Mouse (Mus musculus) midbrain, embryonic 10.5 days (tissue): ENCODE results near the gene Prps1l1. TPM values are rescaled to one million over a fixed set of nuclear protein-coding genes. Genes with fewer than 3 reads are reported as not detected.

Experiments used
- DNase-seq: peaks from one replicate; pipeline ENCODE4 v3.0.0-alpha.2; 2017; ENCODE audit warnings: low spot score
- H3K27ac ChIP-seq: fragments of 300-500 bp; sonication (generic); replicated peaks from 2 replicates; pipeline ENCODE4 v1.5.1; 2016; ENCODE audit warnings: mild to moderate bottlenecking
- H3K27me3 ChIP-seq: fragments of 300-500 bp; sonication (generic); 2 replicates; pipeline ENCODE4 v1.6.1; 2016; ENCODE audit warnings: low read depth, mild to moderate bottlenecking; ENCODE audit not compliant: poor library complexity, severe bottlenecking
- H3K36me3 ChIP-seq: fragments of 300-500 bp; sonication (generic); 2 replicates; pipeline ENCODE4 v1.6.1; 2016; ENCODE audit warnings: mild to moderate bottlenecking, moderate library complexity
- H3K4me1 ChIP-seq: fragments of 300-500 bp; sonication (generic); 2 replicates; pipeline ENCODE4 v1.6.1; 2016
- H3K4me3 ChIP-seq: fragments of 300-500 bp; sonication (generic); 2 replicates; pipeline ENCODE4 v1.5.1; 2016; ENCODE audit warnings: mild to moderate bottlenecking, moderate library complexity
- H3K9me3 ChIP-seq: fragments of 300-500 bp; sonication (generic); replicated peaks from 2 replicates; pipeline ENCODE4 v1.6.1; 2016; ENCODE audit warnings: mild to moderate bottlenecking
- WGBS: fragments of 180-500 bp; shearing (Covaris S2); methylation state at CpG from one replicate; pipeline ENCODE4 v1.1.7; 2016; 5-methylcytosine and 5-hydroxymethylcytosine counted together
- polyA plus RNA-seq: library from polyadenylated mRNA; unstranded; fragments of >200 nt; fragmentation: Nextera tagmentation; extraction: Ambion mirVana; gene quantifications from 2 replicates; pipeline ENCODE4 v1.2.1, GENCODE M21; 2016

Prps1l1 gene
- polyA plus RNA-seq, 1 experiment from 2014 or later, result not detected

DNA sequence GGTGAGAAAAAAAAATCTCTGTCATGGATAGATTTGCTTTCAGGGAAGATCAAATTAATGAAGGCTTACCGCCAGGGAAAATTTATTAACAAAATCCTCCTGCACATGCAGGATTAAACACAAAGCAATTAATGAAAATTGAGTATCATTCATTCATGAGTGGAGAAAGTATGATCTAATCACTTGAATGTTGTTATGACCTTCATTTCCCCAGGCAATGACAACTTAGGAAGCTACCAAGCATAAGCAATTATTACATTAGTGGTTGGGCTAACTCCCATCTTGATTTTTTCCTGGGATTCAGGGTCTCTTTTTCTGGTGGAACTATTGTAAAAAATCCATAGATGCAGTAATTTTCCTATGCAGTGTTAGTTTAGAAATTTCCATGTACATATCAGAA, 23.3 kb downstream of the Prps1l1 start:
- Histone ChIP-seq H3K27ac (no peak overlapping the region), H3K4me3 (no peak overlapping the region), H3K36me3 (no peaks in the 10 kb centered on the region), H3K9me3 (no peaks in the 10 kb centered on the region), H3K27me3 (peaks cover 6% of the 10 kb centered on the region), H3K4me1 (peaks cover 19% of the 10 kb centered on the region)
- 89% methylated on average over 1 of the region's 1 CpGs for WGBS
- no peak for DNase-seq

DNA sequence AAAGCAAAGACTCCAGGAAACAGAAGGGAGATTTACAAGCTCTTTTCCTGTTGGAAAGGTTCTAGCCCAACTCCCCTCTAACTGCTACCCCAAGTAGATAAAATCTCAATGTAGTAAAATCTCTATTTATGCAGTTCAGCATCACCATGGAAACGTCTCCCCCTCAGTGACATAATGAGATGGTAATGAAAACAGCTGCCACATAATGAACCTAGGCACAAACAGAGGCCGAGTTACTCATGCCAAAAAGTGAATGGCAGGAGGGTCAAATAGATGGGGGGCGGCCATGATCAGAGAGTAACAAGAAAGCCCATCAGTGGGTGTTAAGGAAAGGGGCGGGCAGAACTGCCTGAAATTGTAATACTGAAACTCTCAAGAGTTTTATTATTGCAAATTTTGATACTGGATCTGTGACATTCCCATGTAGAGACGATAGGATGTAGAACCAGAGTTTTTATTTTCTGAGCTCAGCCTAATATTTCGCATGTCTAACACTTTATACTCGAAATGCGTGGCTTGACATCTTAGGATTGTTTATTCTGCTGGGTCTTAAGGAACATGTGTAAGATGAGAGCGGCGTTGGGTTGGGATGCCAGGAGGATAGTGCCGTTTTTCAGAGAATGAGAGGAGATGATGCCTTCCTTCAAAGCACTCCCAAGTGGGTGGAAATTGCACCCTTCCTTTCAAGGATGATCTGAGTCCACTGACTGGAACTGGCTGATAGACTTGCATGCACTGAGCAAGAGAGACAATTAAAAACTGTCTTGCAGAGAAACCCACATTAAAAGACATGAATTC, 24.0 kb downstream of the Prps1l1 start:
- peak; percentile 43 for DNase-seq
- Histone ChIP-seq H3K27ac (peak overlapping the region; percentile 52), H3K4me1 (peaks cover 19% of the 10 kb centered on the region), H3K4me3 (no peak overlapping the region), H3K27me3 (peaks cover 6% of the 10 kb centered on the region), H3K36me3 (no peaks in the 10 kb centered on the region), H3K9me3 (no peaks in the 10 kb centered on the region)
- WGBS, result 49% methylated on average over 11 of the region's 11 CpGs

- WGBS, result 66% methylated on average over 1 of the region's 1 CpGs
- H3K9me3 ChIP-seq, result no peaks in the 10 kb centered on the region
- peaks cover 6% of the 10 kb centered on the region for H3K27me3 ChIP-seq
- no peak for DNase-seq
- H3K4me3 ChIP-seq, result no peak overlapping the region
- H3K27ac ChIP-seq, result no peak overlapping the region
- peaks cover 19% of the 10 kb centered on the region for H3K4me1 ChIP-seq
- no peaks in the 10 kb centered on the region for H3K36me3 ChIP-seq
Observed at GRCm38 (mm10) chr12:35011462-35011861, 26.9 kb downstream of the Prps1l1 start.

GRCm38 (mm10) chr12:35013950-35014349, 29.4 kb downstream of the Prps1l1 start:
- H3K27ac ChIP-seq, result no peak overlapping the region
- H3K36me3 ChIP-seq, result no peaks in the 10 kb centered on the region
- peaks cover 7% of the 10 kb centered on the region for H3K4me1 ChIP-seq
- no peaks in the 10 kb centered on the region for H3K9me3 ChIP-seq
- H3K4me3 ChIP-seq, result no peak overlapping the region
- 57% methylated on average over 2 of the region's 2 CpGs for WGBS
- no peaks in the 10 kb centered on the region for H3K27me3 ChIP-seq
- no peak for DNase-seq

DNA sequence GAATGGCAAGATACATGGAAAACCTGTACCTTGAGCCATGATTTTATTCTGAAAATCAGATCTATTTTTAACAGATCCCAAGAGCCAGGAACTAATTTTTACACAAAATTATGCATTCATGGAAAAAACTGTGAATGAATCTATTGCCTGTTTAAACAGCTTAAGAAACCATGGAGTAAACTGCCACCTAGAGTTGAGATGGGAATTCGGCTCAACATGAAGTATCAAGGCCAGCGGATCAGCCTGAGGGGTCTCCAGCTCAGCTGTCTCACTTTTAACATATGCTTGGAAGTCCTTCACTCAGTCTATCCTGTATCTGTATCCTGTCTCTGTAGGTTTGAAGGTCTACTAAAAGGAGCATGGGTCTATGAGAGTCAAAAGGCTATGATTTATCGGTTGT, 31.5 kb downstream of the Prps1l1 start:
- WGBS, result 66% methylated on average over 3 of the region's 3 CpGs
- Histone ChIP-seq H3K27ac (no peak overlapping the region), H3K36me3 (no peaks in the 10 kb centered on the region), H3K4me1 (no peaks in the 10 kb centered on the region), H3K4me3 (no peak overlapping the region), H3K9me3 (no peaks in the 10 kb centered on the region), H3K27me3 (no peaks in the 10 kb centered on the region)
- DNase-seq, result no peak

DNA sequence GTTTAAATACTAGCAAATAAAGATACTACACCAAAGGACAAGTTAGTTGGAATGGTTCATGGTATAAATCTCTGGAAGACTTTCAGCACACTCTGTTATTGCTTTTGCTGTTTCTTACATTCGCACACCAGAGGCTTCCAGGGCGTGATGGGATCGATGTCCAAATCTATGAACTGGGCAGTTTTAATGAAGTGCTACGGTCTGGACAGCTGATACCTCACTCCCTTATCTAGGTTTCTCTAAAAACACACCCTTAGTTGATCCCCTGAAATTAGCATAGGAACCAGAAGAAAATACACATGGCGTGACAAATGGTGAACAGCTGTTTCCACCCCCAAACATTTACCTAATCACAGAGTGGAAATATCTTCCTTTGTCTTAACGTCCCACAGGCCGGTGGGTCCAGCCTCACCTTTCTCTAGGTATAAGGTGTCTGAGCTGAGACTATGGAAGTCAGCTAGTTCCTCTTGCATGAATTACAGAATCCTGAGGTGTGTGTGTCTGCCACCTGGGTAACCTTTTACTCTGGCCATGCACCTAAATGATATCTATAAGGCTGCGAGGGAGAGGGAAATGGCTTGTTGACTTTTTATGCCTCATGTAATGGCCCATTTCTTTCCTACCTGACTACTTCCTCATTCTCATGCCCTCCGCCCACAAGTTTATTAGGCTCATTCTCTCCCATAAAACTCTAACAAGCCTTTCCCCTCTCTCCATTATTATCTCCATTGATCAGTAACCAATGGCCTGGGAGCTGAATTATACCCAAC, 32.1 kb downstream of the Prps1l1 start:
- no peaks in the 10 kb centered on the region for H3K36me3 ChIP-seq
- H3K27ac ChIP-seq, result no peak overlapping the region
- H3K4me1 ChIP-seq, result no peaks in the 10 kb centered on the region
- no peak overlapping the region for H3K4me3 ChIP-seq
- 91% methylated on average over 9 of the region's 9 CpGs for WGBS
- H3K27me3 ChIP-seq, result no peaks in the 10 kb centered on the region
- DNase-seq, result no peak
- H3K9me3 ChIP-seq, result no peaks in the 10 kb centered on the region

DNA sequence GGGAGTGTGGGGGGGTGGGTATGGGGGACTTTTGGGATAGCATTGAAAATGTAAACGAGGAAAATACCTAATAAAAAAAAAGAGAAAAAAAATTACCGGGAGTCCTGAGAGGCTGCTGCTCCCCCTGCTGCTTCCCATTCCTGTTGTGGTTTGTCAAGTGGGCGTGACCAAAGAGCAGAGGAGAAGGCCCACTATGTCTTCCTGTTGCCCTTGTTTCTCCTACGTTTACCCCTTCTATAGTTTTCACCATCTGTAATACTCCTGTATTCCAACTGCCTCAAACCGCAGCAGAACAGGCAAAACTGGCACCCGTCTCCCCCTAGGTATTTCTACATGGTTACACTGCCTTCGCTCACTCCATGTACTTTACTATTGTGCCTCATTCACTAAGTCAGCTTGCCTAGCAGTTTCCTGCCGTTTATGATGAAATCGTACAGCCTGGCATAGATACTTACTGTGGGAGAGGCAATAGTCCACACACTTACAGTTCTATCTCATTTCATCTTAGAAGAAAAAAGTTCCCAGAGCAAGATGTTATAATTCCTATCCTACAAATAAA, 34.2 kb downstream of the Prps1l1 start:
- H3K27ac ChIP-seq, result no peak overlapping the region
- H3K4me1 ChIP-seq, result no peaks in the 10 kb centered on the region
- H3K4me3 ChIP-seq, result no peak overlapping the region
- no peaks in the 10 kb centered on the region for H3K36me3 ChIP-seq
- H3K9me3 ChIP-seq, result no peaks in the 10 kb centered on the region
- no peaks in the 10 kb centered on the region for H3K27me3 ChIP-seq
- WGBS, result 89% methylated on average over 9 of the region's 9 CpGs
- DNase-seq, result no peak

GRCm38 (mm10) chr12:35021285-35021684, 36.7 kb downstream of the Prps1l1 start:
- Histone ChIP-seq H3K27me3 (no peaks in the 10 kb centered on the region), H3K27ac (no peak overlapping the region), H3K4me3 (no peak overlapping the region), H3K4me1 (no peaks in the 10 kb centered on the region), H3K36me3 (no peaks in the 10 kb centered on the region), H3K9me3 (no peaks in the 10 kb centered on the region)
- no peak for DNase-seq
- 89% methylated on average over 9 of the region's 9 CpGs for WGBS

- no peak overlapping the region for H3K4me3 ChIP-seq
- no peak overlapping the region for H3K27ac ChIP-seq
- H3K4me1 ChIP-seq, result no peaks in the 10 kb centered on the region
- DNase-seq, result no peak
- H3K27me3 ChIP-seq, result no peaks in the 10 kb centered on the region
- no peaks in the 10 kb centered on the region for H3K9me3 ChIP-seq
- WGBS, result 41% methylated on average over 10 of the region's 10 CpGs
- no peaks in the 10 kb centered on the region for H3K36me3 ChIP-seq
Observed at GRCm38 (mm10) chr12:35022066-35022465, 37.5 kb downstream of the Prps1l1 start.

DNA sequence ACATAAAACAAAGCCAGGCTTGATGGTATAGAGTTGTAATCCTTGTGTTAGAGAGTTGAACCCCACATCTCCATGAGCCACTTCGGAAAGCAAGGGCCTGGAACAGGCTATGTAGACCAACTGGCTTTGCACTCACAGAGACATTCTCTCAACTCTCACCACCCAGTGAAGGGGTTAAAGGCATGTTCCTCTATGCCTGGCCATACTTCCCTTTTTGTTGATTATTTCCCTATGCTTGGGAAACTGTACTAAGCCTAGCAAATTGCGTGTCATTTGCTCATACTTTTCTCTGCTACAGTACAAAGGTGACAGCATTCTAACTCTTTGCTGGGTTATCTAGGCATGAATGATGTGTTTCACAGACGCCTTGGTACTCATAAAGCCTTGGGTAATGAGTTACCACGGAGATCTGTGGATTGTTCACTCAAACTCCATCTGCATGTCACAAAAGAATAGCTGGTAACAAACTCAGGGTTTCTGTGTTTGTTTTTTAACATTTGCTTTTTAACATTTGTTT, 41.4 kb downstream of the Prps1l1 start:
- H3K27me3 ChIP-seq, result no peaks in the 10 kb centered on the region
- no peak for DNase-seq
- H3K4me1 ChIP-seq, result no peaks in the 10 kb centered on the region
- whole genome bisulfite sequencing, result 78% methylated on average over 4 of the region's 4 CpGs
- no peak overlapping the region for H3K4me3 ChIP-seq
- no peaks in the 10 kb centered on the region for H3K36me3 ChIP-seq
- H3K9me3 ChIP-seq, result no peaks in the 10 kb centered on the region
- H3K27ac ChIP-seq, result no peak overlapping the region

DNA sequence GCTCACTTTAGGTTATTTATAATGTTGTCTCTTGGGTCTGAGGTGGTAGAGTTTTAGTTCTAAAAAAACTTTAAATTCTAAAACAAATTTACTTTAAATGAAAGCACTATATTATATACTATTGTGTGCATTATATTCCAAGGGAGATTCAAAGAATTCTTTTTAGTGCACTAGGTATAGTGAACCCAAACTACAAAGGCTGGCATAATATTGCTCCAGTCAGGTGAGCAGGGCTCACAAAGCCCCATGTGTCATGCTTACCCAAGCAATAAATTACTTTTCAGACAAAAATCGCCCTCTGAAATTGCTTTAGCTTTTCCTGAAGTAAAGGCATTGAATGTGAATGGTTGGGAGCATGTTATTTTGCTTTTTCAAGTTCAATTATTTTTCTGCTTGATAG, 43.0 kb downstream of the Prps1l1 start:
- Histone ChIP-seq H3K4me1 (no peaks in the 10 kb centered on the region), H3K36me3 (no peaks in the 10 kb centered on the region), H3K27ac (no peak overlapping the region), H3K27me3 (no peaks in the 10 kb centered on the region), H3K4me3 (no peak overlapping the region), H3K9me3 (no peaks in the 10 kb centered on the region)
- 51% methylated on average over 1 of the region's 1 CpGs for WGBS
- DNase-seq, result no peak
